Mouse (Mus musculus): ENCODE data around the gene AW011738.

AW011738 gene

GRCm38 (mm10) chr4:156251081-156251480, 48.0 kb downstream of the AW011738 start:
- no peak for DNase-seq

DNA sequence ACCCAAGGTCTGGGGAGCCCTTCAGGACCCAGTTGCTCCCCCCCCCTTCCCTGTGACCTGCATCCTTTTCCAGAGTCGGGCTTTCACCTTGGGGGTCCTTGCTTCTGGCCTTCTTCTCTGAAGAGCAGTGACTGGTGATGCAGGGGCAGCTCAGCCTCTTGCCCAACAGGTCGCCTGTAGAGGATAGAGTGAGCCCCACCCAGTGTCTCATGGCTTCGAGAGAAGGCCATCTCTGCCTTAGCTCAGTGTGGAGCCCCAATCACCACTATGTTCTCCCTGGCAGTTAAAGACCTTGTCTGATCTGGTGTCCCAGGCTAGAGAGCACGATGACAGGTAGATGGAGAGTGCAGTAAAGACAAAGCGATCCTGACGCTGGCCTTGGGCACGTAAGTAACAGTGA, 49.0 kb downstream of the AW011738 start:
- no peak for DNase-seq

DNA sequence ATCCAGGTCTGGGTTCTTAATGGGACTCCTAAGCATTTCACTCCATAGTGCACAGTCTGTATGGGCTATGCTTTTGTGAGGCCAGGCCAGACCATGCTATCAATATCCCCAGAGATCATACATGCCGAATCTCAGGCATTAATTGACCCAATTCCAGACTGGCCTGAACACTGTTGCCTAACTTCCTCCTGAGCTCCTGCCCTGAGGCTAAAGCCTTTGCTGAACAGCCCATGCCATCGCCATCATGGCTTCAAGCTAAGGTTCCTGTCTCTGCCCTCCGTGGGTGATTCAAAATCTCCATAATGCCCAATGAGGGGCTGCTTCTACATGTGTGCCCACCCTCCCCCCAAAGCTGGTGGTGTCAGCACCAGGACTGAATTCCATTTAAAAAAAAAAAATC, 49.5 kb downstream of the AW011738 start:
- no peak for DNase-seq

GRCm38 (mm10) chr4:156253043-156253442, 49.9 kb downstream of the AW011738 start:
- no peak for DNase-seq

- peak; percentile 34 for DNase-seq
Observed at GRCm38 (mm10) chr4:156254361-156255077, 51.4 kb downstream of the AW011738 start.

Measured in thymus, postnatal 4 days (tissue).